Mouse (Mus musculus) brain, embryonic 14.5 days (tissue): ENCODE data around the gene Ptges.

ENCODE experiments used
- CTCF ChIP-seq: fragments of 200-500 bp; IDR thresholded peaks from 2 replicates; pipeline ENCODE4 v1.5.1; 2012; ENCODE audit warnings: inconsistent platforms, mild to moderate bottlenecking, moderate library complexity, borderline replicate concordance; ENCODE audit not compliant: insufficient read depth, insufficient read length; ENCODE audit errors: extremely low read depth
- POLR2A ChIP-seq: fragments of 200-500 bp; IDR thresholded peaks from 2 replicates; pipeline ENCODE4 v1.6.1; 2012; ENCODE audit warnings: mild to moderate bottlenecking, inconsistent platforms, borderline replicate concordance; ENCODE audit not compliant: poor library complexity, insufficient read depth, insufficient read length, severe bottlenecking; ENCODE audit errors: extremely low read depth

DNA sequence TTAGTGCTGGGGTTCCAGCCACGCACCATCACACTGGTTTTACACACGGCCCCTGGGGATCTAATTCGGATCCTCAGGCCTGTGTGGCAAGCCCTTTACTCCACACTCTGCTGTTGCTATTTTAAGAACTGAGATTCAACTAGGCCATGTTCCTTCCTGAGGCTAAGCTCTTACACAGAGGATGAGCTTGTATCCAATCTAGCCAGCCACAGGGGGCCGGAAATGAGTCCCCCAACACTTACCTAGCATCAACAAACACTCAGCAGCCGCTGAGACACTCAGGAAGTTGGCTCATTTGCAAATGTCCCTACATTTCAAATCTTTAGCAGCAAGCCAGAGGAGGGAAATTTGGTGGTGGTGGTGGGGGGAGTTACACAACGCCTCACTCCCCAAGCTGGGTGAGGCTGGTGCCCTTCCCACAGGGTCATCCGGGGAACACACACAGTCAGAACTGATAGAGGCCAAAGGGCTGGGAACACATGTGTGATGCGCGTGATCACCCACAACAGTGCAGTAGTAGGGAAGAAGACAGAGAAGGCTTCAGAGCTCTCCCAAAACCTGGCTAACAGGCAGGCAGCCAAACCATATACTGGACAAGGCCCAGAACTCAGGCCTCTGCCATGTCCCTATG is 2.4 kb downstream of the Ptges start:
- TF ChIP-seq POLR2A (no peak), CTCF (no peak)
